Mouse (Mus musculus) heart, adult 2 months (tissue): ENCODE results near the gene Zfp428.

Experiments
- CTCF ChIP-seq: fragments of 200-600 bp; IDR thresholded peaks from 2 replicates; pipeline ENCODE4 v1.8.1; 2022; ENCODE audit warnings: antibody characterized with exemption, mild to moderate bottlenecking, moderate library complexity
- EP300 ChIP-seq: fragments of 200-500 bp; IDR thresholded peaks from 2 replicates; pipeline ENCODE4 v1.6.1; 2011; ENCODE audit warnings: low read depth, low read length, control low read depth; ENCODE audit not compliant: insufficient read depth
- POLR2A ChIP-seq: fragments of 200-500 bp; IDR thresholded peaks from 2 replicates; pipeline ENCODE4 v1.6.1; 2011; ENCODE audit warnings: mild to moderate bottlenecking, low read depth, low read length, control low read depth; ENCODE audit not compliant: insufficient read depth

GRCm38 (mm10) chr7:24551985-24552759 is 45.4 kb downstream of the Zfp428 start:
- no peak for TF ChIP-seq POLR2A
- no peak for TF ChIP-seq CTCF
- no peak for TF ChIP-seq EP300
